Mouse (Mus musculus): ENCODE data around the gene Ophn1.

- TF ChIP-seq CTCF (IDR thresholded peaks at IDR 0.05; ENCODE audit: low read depth) (no peak), EP300 (optimal IDR thresholded peaks at IDR 0.05) (no peak)
These were observed 54.8 kb downstream of the Ophn1 start for GRCm38 (mm10) chrX:98835989-98836388.
